Mouse (Mus musculus) midbrain, embryonic 15.5 days (tissue): ENCODE measurements around the gene Phf21a. TPM values are rescaled to one million over a fixed set of nuclear protein-coding genes. Genes with fewer than 3 reads are reported as not detected.

Experiments
- ATAC-seq: fragments of 200-750 bp; cut with Nextera tagmentation; replicated peaks from 2 replicates; pipeline ENCODE4 v1.8.0; 2017; ENCODE audit warnings: moderate TSS enrichment
- H3K27ac ChIP-seq: fragments of 300-500 bp; sonication (generic); 2 replicates; pipeline ENCODE4 v1.5.1; 2015; ENCODE audit warnings: mild to moderate bottlenecking, inconsistent platforms
- H3K27me3 ChIP-seq: fragments of 300-500 bp; sonication (generic); replicated peaks from 2 replicates; pipeline ENCODE4 v1.6.1; 2015; ENCODE audit warnings: inconsistent platforms
- H3K36me3 ChIP-seq: fragments of 300-500 bp; sonication (generic); replicated peaks from 2 replicates; pipeline ENCODE4 v1.6.1; 2015; ENCODE audit warnings: inconsistent platforms
- H3K4me1 ChIP-seq: fragments of 300-500 bp; sonication (generic); 2 replicates; pipeline ENCODE4 v1.6.1; 2015; ENCODE audit warnings: inconsistent platforms
- H3K4me2 ChIP-seq: fragments of 300-500 bp; sonication (generic); 2 replicates; pipeline ENCODE4 v1.6.1; 2015; ENCODE audit warnings: inconsistent platforms, mild to moderate bottlenecking, moderate library complexity
- H3K4me3 ChIP-seq: fragments of 300-500 bp; sonication (generic); 2 replicates; pipeline ENCODE4 v1.5.1; 2015; ENCODE audit warnings: mild to moderate bottlenecking, inconsistent platforms
- H3K9ac ChIP-seq: fragments of 300-500 bp; sonication (generic); 2 replicates; pipeline ENCODE4 v1.6.1; 2015; ENCODE audit warnings: mild to moderate bottlenecking, inconsistent platforms
- H3K9me3 ChIP-seq: fragments of 300-500 bp; sonication (generic); 2 replicates; pipeline ENCODE4 v1.6.1; 2016; ENCODE audit warnings: inconsistent platforms
- WGBS: fragments of 180-500 bp; shearing (Covaris S2); methylation state at CpG from one replicate; pipeline ENCODE4 v1.1.7; 2015; ENCODE audit warnings: mixed read lengths; 5-methylcytosine and 5-hydroxymethylcytosine counted together
- polyA plus RNA-seq: library from polyadenylated mRNA; unstranded; fragments of >200 nt; fragmentation: Nextera tagmentation; extraction: Ambion mirVana; gene quantifications from 2 replicates; pipeline ENCODE4 v1.2.1, GENCODE M21; 2015

Phf21a gene
- polyA plus RNA-seq, 1 experiment from 2014 or later, result 40.4 TPM

DNA sequence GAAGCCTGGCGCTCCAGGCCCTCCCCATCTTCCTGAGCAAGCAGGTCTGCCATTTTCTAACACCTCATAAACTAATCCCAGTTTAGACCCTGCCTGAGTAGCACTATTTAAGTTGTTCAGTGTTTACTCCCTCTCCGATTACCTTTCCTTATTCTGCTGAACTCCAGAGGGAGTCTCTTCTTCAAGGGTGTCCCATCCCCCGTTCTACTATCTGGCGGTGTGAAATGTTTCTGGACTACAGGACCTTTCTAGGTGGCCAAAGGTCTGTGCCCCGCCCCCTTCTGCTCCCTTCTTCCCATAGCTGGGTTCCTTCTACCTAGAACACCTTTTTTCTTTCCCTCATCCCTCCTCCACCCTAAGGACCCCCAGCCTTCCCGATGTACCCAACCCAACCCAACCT is 32.6 kb upstream of the Phf21a start:
- Histone ChIP-seq H3K4me1 (peaks cover 21% of the 10 kb centered on the region), H3K9ac (peak overlapping the region; percentile 85), H3K4me2 (peak overlapping the region; percentile 88), H3K27me3 (peaks cover 24% of the 10 kb centered on the region; the same call in 1 of the 2 replicates), H3K4me3 (peak overlapping the region; percentile 70), H3K9me3 (no peaks in the 10 kb centered on the region), H3K27ac (peak overlapping the region; percentile 90), H3K36me3 (no peaks in the 10 kb centered on the region)
- WGBS, result 13% methylated on average over 6 of the region's 6 CpGs
- no peak for ATAC-seq

- no peaks in the 10 kb centered on the region for H3K36me3 ChIP-seq
- H3K4me3 ChIP-seq, result no peak overlapping the region
- no peak for ATAC-seq
- no peak overlapping the region for H3K4me2 ChIP-seq
- no peak overlapping the region for H3K27ac ChIP-seq
- no peak overlapping the region for H3K9ac ChIP-seq
- no peaks in the 10 kb centered on the region for H3K9me3 ChIP-seq
- WGBS, result 84% methylated on average over 5 of the region's 5 CpGs
- peaks cover 12% of the 10 kb centered on the region for H3K4me1 ChIP-seq
- peaks cover 15% of the 10 kb centered on the region; the same call in 1 of the 2 replicates for H3K27me3 ChIP-seq
Measured at GRCm38 (mm10) chr2:92061337-92061736, 31.6 kb upstream of the Phf21a start.

DNA sequence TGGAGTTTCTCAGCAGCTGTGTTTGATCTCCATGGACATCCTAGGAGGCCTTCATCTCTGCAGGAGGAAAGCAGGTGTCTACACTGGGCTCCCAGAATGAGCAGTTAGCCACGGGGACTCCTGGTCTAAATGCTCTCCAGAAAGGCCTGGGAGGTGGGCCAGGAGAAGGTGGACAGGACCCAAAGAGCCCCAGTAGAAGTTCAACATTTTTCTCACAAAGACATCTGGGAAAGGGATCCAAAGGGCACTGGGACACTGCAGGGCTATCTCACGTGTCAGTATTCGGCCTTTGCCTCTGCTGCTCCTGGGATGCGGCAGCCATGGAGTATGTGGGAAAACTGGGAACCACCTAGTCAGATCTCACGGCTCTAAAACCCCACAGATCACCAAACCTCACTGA is 29.8 kb upstream of the Phf21a start:
- Histone ChIP-seq H3K4me2 (no peak overlapping the region), H3K36me3 (no peaks in the 10 kb centered on the region), H3K4me3 (no peak overlapping the region), H3K27me3 (no peaks in the 10 kb centered on the region), H3K9me3 (no peaks in the 10 kb centered on the region), H3K4me1 (peaks cover 10% of the 10 kb centered on the region), H3K9ac (no peak overlapping the region), H3K27ac (no peak overlapping the region)
- WGBS, result 71% methylated on average over 5 of the region's 5 CpGs
- ATAC-seq, result no peak

- Histone ChIP-seq H3K4me3 (no peak overlapping the region), H3K27me3 (no peaks in the 10 kb centered on the region), H3K4me2 (no peak overlapping the region), H3K9ac (no peak overlapping the region), H3K9me3 (no peaks in the 10 kb centered on the region), H3K36me3 (no peaks in the 10 kb centered on the region), H3K27ac (no peak overlapping the region), H3K4me1 (0 out of 2 replicates have a peak, but pooled peaks cover under 1% of the 10 kb centered on the region)
- 85% methylated on average over 8 of the region's 8 CpGs for WGBS
- no peak for ATAC-seq
Measured at GRCm38 (mm10) chr2:92065269-92065888, 27.5 kb upstream of the Phf21a start.

DNA sequence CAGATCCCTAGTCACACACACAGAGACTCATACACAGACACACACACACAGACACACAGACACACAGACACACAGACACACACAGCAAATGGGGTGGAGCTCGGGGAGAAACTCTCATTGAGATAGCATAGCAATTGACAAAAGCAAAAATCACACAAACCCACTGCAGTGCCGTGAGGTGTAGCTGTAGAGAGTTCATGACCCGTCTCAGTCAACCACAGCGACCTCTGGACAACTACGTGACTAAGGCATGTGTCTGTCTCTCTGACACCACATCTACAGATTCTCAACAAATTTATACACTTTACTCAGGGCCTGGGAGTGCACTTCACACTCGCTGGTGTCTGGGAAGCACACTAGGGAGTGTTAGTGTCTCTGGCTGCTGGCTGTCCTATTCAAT is 27.0 kb upstream of the Phf21a start:
- no peaks in the 10 kb centered on the region for H3K36me3 ChIP-seq
- 68% methylated on average over 6 of the region's 6 CpGs for WGBS
- no peak for ATAC-seq
- H3K27ac ChIP-seq, result no peak overlapping the region
- H3K4me2 ChIP-seq, result no peak overlapping the region
- no peaks in the 10 kb centered on the region for H3K27me3 ChIP-seq
- H3K9me3 ChIP-seq, result no peaks in the 10 kb centered on the region
- H3K4me1 ChIP-seq, result no peaks in the 10 kb centered on the region
- no peak overlapping the region for H3K4me3 ChIP-seq
- H3K9ac ChIP-seq, result no peak overlapping the region

GRCm38 (mm10) chr2:92066899-92067298 is 26.0 kb upstream of the Phf21a start:
- WGBS, result 67% methylated on average over 1 of the region's 1 CpGs
- no peak overlapping the region for H3K4me3 ChIP-seq

GRCm38 (mm10) chr2:92067600-92067999 is 25.3 kb upstream of the Phf21a start:
- H3K4me1 ChIP-seq, result no peaks in the 10 kb centered on the region
- no peaks in the 10 kb centered on the region for H3K9me3 ChIP-seq
- H3K27ac ChIP-seq, result no peak overlapping the region
- ATAC-seq, result no peak
- no peak overlapping the region for H3K4me3 ChIP-seq
- WGBS, result 79% methylated on average over 3 of the region's 3 CpGs
- no peaks in the 10 kb centered on the region for H3K36me3 ChIP-seq
- H3K9ac ChIP-seq, result no peak overlapping the region
- no peak overlapping the region for H3K4me2 ChIP-seq
- H3K27me3 ChIP-seq, result no peaks in the 10 kb centered on the region

More at GRCm38 (mm10) chr2:92066899-92067298, 26.0 kb upstream of the Phf21a start:
- no peaks in the 10 kb centered on the region for H3K27me3 ChIP-seq
- no peaks in the 10 kb centered on the region for H3K4me1 ChIP-seq
- ATAC-seq, result no peak
- no peak overlapping the region for H3K4me2 ChIP-seq
- H3K27ac ChIP-seq, result no peak overlapping the region
- no peak overlapping the region for H3K9ac ChIP-seq
- H3K36me3 ChIP-seq, result no peaks in the 10 kb centered on the region
- no peaks in the 10 kb centered on the region for H3K9me3 ChIP-seq

GRCm38 (mm10) chr2:92069630-92070029 is 23.3 kb upstream of the Phf21a start:
- Histone ChIP-seq H3K9ac (no peak overlapping the region), H3K27ac (no peak overlapping the region), H3K4me1 (no peaks in the 10 kb centered on the region), H3K36me3 (no peaks in the 10 kb centered on the region), H3K27me3 (no peaks in the 10 kb centered on the region), H3K9me3 (no peaks in the 10 kb centered on the region), H3K4me2 (no peak overlapping the region), H3K4me3 (no peak overlapping the region)
- 61% methylated on average over 5 of the region's 5 CpGs for WGBS
- no peak for ATAC-seq

DNA sequence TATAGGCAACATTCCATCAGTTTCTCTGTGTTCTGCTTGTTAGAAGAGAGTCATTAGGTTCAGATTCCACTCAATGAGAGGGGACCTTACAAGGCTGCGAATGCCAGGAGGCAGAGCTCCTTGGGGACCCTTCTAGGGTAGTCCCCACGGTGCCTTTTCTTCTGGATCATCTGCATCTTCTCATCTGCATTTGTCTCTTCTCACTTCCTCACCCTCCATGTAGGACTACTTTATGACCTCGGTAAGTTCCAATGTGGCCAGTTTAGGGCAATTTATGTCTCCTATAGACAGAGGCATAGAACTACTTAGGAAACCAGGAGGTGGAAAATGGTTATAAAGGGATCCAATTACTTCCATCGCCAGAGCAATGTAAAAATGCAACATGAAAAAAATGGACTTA is 21.8 kb upstream of the Phf21a start:
- no peak overlapping the region for H3K4me2 ChIP-seq
- no peaks in the 10 kb centered on the region for H3K27me3 ChIP-seq
- no peak overlapping the region for H3K27ac ChIP-seq
- H3K4me3 ChIP-seq, result no peak overlapping the region
- H3K36me3 ChIP-seq, result no peaks in the 10 kb centered on the region
- no peaks in the 10 kb centered on the region for H3K4me1 ChIP-seq
- ATAC-seq, result no peak
- no peaks in the 10 kb centered on the region for H3K9me3 ChIP-seq
- WGBS, result 85% methylated on average over 4 of the region's 4 CpGs
- H3K9ac ChIP-seq, result no peak overlapping the region

GRCm38 (mm10) chr2:92076086-92076692 is 16.7 kb upstream of the Phf21a start:
- Histone ChIP-seq H3K27me3 (no peaks in the 10 kb centered on the region), H3K27ac (no peak overlapping the region), H3K36me3 (no peaks in the 10 kb centered on the region), H3K9me3 (no peaks in the 10 kb centered on the region), H3K9ac (no peak overlapping the region), H3K4me3 (no peak overlapping the region), H3K4me2 (no peak overlapping the region), H3K4me1 (no peaks in the 10 kb centered on the region)
- WGBS, result 73% methylated on average over 13 of the region's 13 CpGs
- ATAC-seq, result no peak

GRCm38 (mm10) chr2:92082196-92082595 is 10.7 kb upstream of the Phf21a start:
- Histone ChIP-seq H3K4me2 (no peak overlapping the region), H3K36me3 (no peaks in the 10 kb centered on the region), H3K4me3 (no peak overlapping the region), H3K9ac (no peak overlapping the region), H3K27ac (no peak overlapping the region), H3K27me3 (no peaks in the 10 kb centered on the region), H3K9me3 (no peaks in the 10 kb centered on the region), H3K4me1 (no peaks in the 10 kb centered on the region)
- WGBS, result 95% methylated on average over 4 of the region's 4 CpGs
- no peak for ATAC-seq

DNA sequence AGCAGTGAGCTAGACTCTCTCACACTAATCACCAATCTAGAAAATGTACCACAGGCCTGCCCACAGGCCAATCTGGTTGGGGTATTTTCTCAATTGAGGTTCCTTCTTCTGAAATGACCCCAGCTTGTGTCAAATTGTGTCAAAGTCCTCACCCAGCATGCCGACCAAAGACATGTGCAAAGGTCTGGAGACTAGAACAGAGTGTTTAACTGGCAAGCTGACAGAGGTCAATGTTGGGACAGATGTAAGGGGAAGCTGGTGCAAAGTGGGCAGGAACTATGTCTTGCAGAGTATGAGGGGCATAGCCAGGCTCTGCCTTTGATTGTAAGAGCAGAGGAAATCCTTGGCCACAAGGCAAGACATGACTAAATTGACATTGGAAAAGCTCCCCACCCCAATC is 7.2 kb upstream of the Phf21a start:
- Histone ChIP-seq H3K27me3 (no peaks in the 10 kb centered on the region), H3K4me3 (no peak overlapping the region), H3K9me3 (no peaks in the 10 kb centered on the region), H3K9ac (no peak overlapping the region), H3K36me3 (no peaks in the 10 kb centered on the region), H3K27ac (no peak overlapping the region), H3K4me2 (no peak overlapping the region), H3K4me1 (no peaks in the 10 kb centered on the region)
- 96% methylated on average over 1 of the region's 1 CpGs for WGBS
- ATAC-seq, result no peak

DNA sequence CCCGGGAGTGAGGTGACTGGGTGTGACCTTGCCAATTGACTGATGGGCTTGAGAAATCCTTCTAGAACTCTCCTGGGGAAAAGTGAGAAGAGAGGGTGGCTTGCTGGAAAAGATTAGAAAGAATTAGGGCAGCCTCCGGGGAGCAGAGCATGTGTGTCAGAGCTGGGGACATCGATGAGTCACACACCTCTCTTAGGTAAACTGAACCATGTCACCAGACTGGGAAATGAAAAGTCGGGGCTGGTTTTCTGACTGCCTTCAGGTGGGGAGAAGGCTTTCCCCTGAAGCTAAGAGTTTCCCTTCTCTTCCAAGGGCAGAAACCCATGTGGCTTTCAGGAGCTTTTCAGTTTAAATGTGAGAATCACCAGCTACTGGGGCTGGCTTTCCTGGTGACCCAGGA is 5.9 kb upstream of the Phf21a start:
- 87% methylated on average over 4 of the region's 4 CpGs for WGBS
- H3K4me1 ChIP-seq, result no peaks in the 10 kb centered on the region
- H3K27ac ChIP-seq, result no peak overlapping the region
- H3K9me3 ChIP-seq, result no peaks in the 10 kb centered on the region
- no peak for ATAC-seq
- H3K4me3 ChIP-seq, result no peak overlapping the region
- H3K36me3 ChIP-seq, result no peaks in the 10 kb centered on the region
- no peaks in the 10 kb centered on the region for H3K27me3 ChIP-seq
- H3K4me2 ChIP-seq, result no peak overlapping the region
- H3K9ac ChIP-seq, result no peak overlapping the region
